Mouse (Mus musculus): ENCODE data around the gene Vkorc1. TPM values are rescaled to one million over a fixed set of nuclear protein-coding genes. Genes with fewer than 3 reads are reported as not detected.

Gene Vkorc1
- polyA plus RNA-seq (2017; shearing (Covaris generic)) = 34.1 TPM

GRCm38 (mm10) chr7:127895442-127895841 lies at the start of gene Vkorc1, which contains the start of gene Gm21974:
Gene Vkorc1 (minus strand): TSS chr7:127895617.
Gene Gm21974 (minus strand): TSS chr7:127895454.

GRCm38 (mm10) chr7:127929923-127930322 lies 34.5 kb upstream of the Vkorc1 start, which contains the start of gene Prss8:
Gene Prss8 (minus strand): TSS chr7:127930104.

GRCm38 (mm10) chr7:127912190-127912871 lies 16.9 kb upstream of the Vkorc1 start, which contains the start of gene Kat8:
Gene Kat8 (plus strand): TSS chr7:127912516.

GRCm38 (mm10) chr7:127903971-127904796 lies 8.8 kb upstream of the Vkorc1 start, which contains the start of gene Bckdk:
Gene Bckdk (plus strand): TSS chr7:127904082.

GRCm38 (mm10) chr7:127890798-127891197 lies 4.6 kb downstream of the Vkorc1 start, which contains the start of gene Prss53:
Gene Prss53 (minus strand): TSS chr7:127890970.

GRCm38 (mm10) chr7:127876467-127877348 lies 18.7 kb downstream of the Vkorc1 start, which contains the start of gene Zfp668:
Gene Zfp668 (minus strand): TSS chr7:127876828.

GRCm38 (mm10) chr7:127876041-127876466 lies 19.4 kb downstream of the Vkorc1 start, which contains the start of gene Zfp646:
Gene Zfp646 (plus strand): TSS chr7:127876221.

Other genes with a start within 250 kb of the Vkorc1 start
- gene Bcl7c, start 186.7 kb downstream of the Vkorc1 start, polyA plus RNA-seq (2017; shearing (Covaris generic)) = 74.6 TPM
- not detected for gene Ctf1, start 182.9 kb downstream of the Vkorc1 start, polyA plus RNA-seq (2017; shearing (Covaris generic))
- gene Ctf2, start 163.5 kb downstream of the Vkorc1 start, polyA plus RNA-seq (2017; shearing (Covaris generic)) = not detected
- gene Fbxl19, start 151.1 kb downstream of the Vkorc1 start, polyA plus RNA-seq (2017; shearing (Covaris generic)) = 1.3 TPM
- gene Orai3, start 125.8 kb downstream of the Vkorc1 start, polyA plus RNA-seq (2017; shearing (Covaris generic)) = 24.1 TPM
- 3.5 TPM for gene Setd1a, start 118.9 kb downstream of the Vkorc1 start, polyA plus RNA-seq (2017; shearing (Covaris generic))
- not detected for gene Gm49388, start 110.0 kb downstream of the Vkorc1 start, polyA plus RNA-seq (2017; shearing (Covaris generic))
- 2.4 TPM for gene Hsd3b7, start 95.0 kb downstream of the Vkorc1 start, polyA plus RNA-seq (2017; shearing (Covaris generic))
- gene Stx4a, start 71.3 kb downstream of the Vkorc1 start, polyA plus RNA-seq (2017; shearing (Covaris generic)) = 150 TPM
- not detected for gene Stx1b, start 71.1 kb downstream of the Vkorc1 start, polyA plus RNA-seq (2017; shearing (Covaris generic))
- 43.1 TPM for gene Zfp646, start 19.4 kb downstream of the Vkorc1 start, polyA plus RNA-seq (2017; shearing (Covaris generic))
- gene Zfp668, start 18.8 kb downstream of the Vkorc1 start, polyA plus RNA-seq (2017; shearing (Covaris generic)) = 21.8 TPM
- gene Prss53, start 4.6 kb downstream of the Vkorc1 start, polyA plus RNA-seq (2017; shearing (Covaris generic)) = 0.48 TPM
- not detected for gene Gm21974, start 163 bp downstream of the Vkorc1 start, polyA plus RNA-seq (2017; shearing (Covaris generic))
- 68.1 TPM for gene Bckdk, start 8.5 kb upstream of the Vkorc1 start, polyA plus RNA-seq (2017; shearing (Covaris generic))
- gene Kat8, start 16.9 kb upstream of the Vkorc1 start, polyA plus RNA-seq (2017; shearing (Covaris generic)) = 46.5 TPM
- 0.11 TPM for gene Prss8, start 34.5 kb upstream of the Vkorc1 start, polyA plus RNA-seq (2017; shearing (Covaris generic))
- 4.2 TPM for gene Prss36, start 51.1 kb upstream of the Vkorc1 start, polyA plus RNA-seq (2017; shearing (Covaris generic))
- gene Fus, start 71.8 kb upstream of the Vkorc1 start, polyA plus RNA-seq (2017; shearing (Covaris generic)) = 152 TPM
- gene Pycard, start 98.2 kb upstream of the Vkorc1 start, polyA plus RNA-seq (2017; shearing (Covaris generic)) = 292 TPM
- not detected for gene Trim72, start 108.3 kb upstream of the Vkorc1 start, polyA plus RNA-seq (2017; shearing (Covaris generic))
- gene Itgam, start 167.0 kb upstream of the Vkorc1 start, polyA plus RNA-seq (2017; shearing (Covaris generic)) = 0.92 TPM
- gene Gm49368, start 167.1 kb upstream of the Vkorc1 start, polyA plus RNA-seq (2017; shearing (Covaris generic)) = not detected
- gene Itgax, start 233.9 kb upstream of the Vkorc1 start, polyA plus RNA-seq (2017; shearing (Covaris generic)) = 0.56 TPM